Mouse (Mus musculus): ENCODE data around the gene Schip1. TPM values are rescaled to one million over a fixed set of nuclear protein-coding genes. Genes with fewer than 3 reads are reported as not detected.
A peak's percentile ranks its signal among the peaks of the same experiment; 100 is the strongest.

Schip1 gene
- polyA plus RNA-seq, 1 experiment from 2014 or later: 188 TPM

GRCm38 (mm10) chr3:68101343-68101742, 36.7 kb downstream of the Schip1 start:
- Histone ChIP-seq H3K4me2 (ENCODE audit: low read depth, low read length) (no peak overlapping the region), H3K27ac (ENCODE audit: low read depth, low read length) (no peak overlapping the region), H3K4me3 (ENCODE audit: low read depth, low read length) (no peak overlapping the region), H3K9ac (replicated peaks; ENCODE audit: low read depth, low read length) (no peak overlapping the region), H3K27me3 (ENCODE audit: control insufficient read depth, insufficient read depth, low read length) (no peaks in the 10 kb centered on the region), H3K36me3 (ENCODE audit: control insufficient read depth, insufficient read depth, low read length) (no peaks in the 10 kb centered on the region), H3K4me1 (ENCODE audit: control insufficient read depth, insufficient read depth, low read length) (peaks cover 11% of the 10 kb centered on the region), H3K9me3 (ENCODE audit: control insufficient read depth, low read length) (no peaks in the 10 kb centered on the region)
- no peak for ATAC-seq (ENCODE audit: low read depth)
- WGBS: 77% methylated on average over 4 of the region's 4 CpGs

GRCm38 (mm10) chr3:68105081-68105685, 40.6 kb downstream of the Schip1 start:
- H3K4me2 ChIP-seq (ENCODE audit: low read depth, low read length): no peak overlapping the region
- WGBS: 26% methylated on average over 2 of the region's 2 CpGs
- H3K27me3 ChIP-seq (ENCODE audit: control insufficient read depth, insufficient read depth, low read length): no peaks in the 10 kb centered on the region
- no peak overlapping the region for H3K9ac ChIP-seq (replicated peaks; ENCODE audit: low read depth, low read length)
- no peaks in the 10 kb centered on the region for H3K9me3 ChIP-seq (ENCODE audit: control insufficient read depth, low read length)
- no peak overlapping the region for H3K4me3 ChIP-seq (ENCODE audit: low read depth, low read length)
- ATAC-seq (ENCODE audit: low read depth): peak; percentile 80; the same call in 1 of the 2 replicates
- peaks cover 11% of the 10 kb centered on the region for H3K4me1 ChIP-seq (ENCODE audit: control insufficient read depth, insufficient read depth, low read length)
- no peaks in the 10 kb centered on the region for H3K36me3 ChIP-seq (ENCODE audit: control insufficient read depth, insufficient read depth, low read length)
- no peak overlapping the region for H3K27ac ChIP-seq (ENCODE audit: low read depth, low read length)

GRCm38 (mm10) chr3:68121338-68121737, 56.7 kb downstream of the Schip1 start:
- WGBS: 58% methylated on average over 5 of the region's 5 CpGs

GRCm38 (mm10) chr3:68126284-68126856, 61.8 kb downstream of the Schip1 start:
- Histone ChIP-seq H3K27ac (ENCODE audit: low read depth, low read length) (no peak overlapping the region), H3K9me3 (ENCODE audit: control insufficient read depth, low read length) (no peaks in the 10 kb centered on the region), H3K4me3 (ENCODE audit: low read depth, low read length) (no peak overlapping the region), H3K36me3 (ENCODE audit: control insufficient read depth, insufficient read depth, low read length) (no peaks in the 10 kb centered on the region), H3K27me3 (ENCODE audit: control insufficient read depth, insufficient read depth, low read length) (no peaks in the 10 kb centered on the region), H3K4me1 (ENCODE audit: control insufficient read depth, insufficient read depth, low read length) (no peaks in the 10 kb centered on the region), H3K9ac (replicated peaks; ENCODE audit: low read depth, low read length) (no peak overlapping the region), H3K4me2 (ENCODE audit: low read depth, low read length) (no peak overlapping the region)
- 29% methylated on average over 6 of the region's 6 CpGs for WGBS
- ATAC-seq (ENCODE audit: low read depth): no peak

More at GRCm38 (mm10) chr3:68121338-68121737, 56.7 kb downstream of the Schip1 start:
- no peak overlapping the region for H3K9ac ChIP-seq (replicated peaks; ENCODE audit: low read depth, low read length)
- no peak for ATAC-seq (ENCODE audit: low read depth)
- no peak overlapping the region for H3K4me3 ChIP-seq (ENCODE audit: low read depth, low read length)
- no peak overlapping the region for H3K27ac ChIP-seq (ENCODE audit: low read depth, low read length)
- H3K36me3 ChIP-seq (ENCODE audit: control insufficient read depth, insufficient read depth, low read length): no peaks in the 10 kb centered on the region
- H3K9me3 ChIP-seq (ENCODE audit: control insufficient read depth, low read length): no peaks in the 10 kb centered on the region
- H3K27me3 ChIP-seq (ENCODE audit: control insufficient read depth, insufficient read depth, low read length): no peaks in the 10 kb centered on the region
- no peaks in the 10 kb centered on the region for H3K4me1 ChIP-seq (ENCODE audit: control insufficient read depth, insufficient read depth, low read length)
- H3K4me2 ChIP-seq (ENCODE audit: low read depth, low read length): no peak overlapping the region

GRCm38 (mm10) chr3:68130386-68130785, 65.8 kb downstream of the Schip1 start:
- 92% methylated on average over 1 of the region's 1 CpGs for WGBS
- Histone ChIP-seq H3K4me1 (ENCODE audit: control insufficient read depth, insufficient read depth, low read length) (no peaks in the 10 kb centered on the region), H3K9ac (replicated peaks; ENCODE audit: low read depth, low read length) (no peak overlapping the region), H3K4me3 (ENCODE audit: low read depth, low read length) (no peak overlapping the region), H3K27ac (ENCODE audit: low read depth, low read length) (no peak overlapping the region), H3K4me2 (ENCODE audit: low read depth, low read length) (no peak overlapping the region), H3K27me3 (ENCODE audit: control insufficient read depth, insufficient read depth, low read length) (no peaks in the 10 kb centered on the region), H3K9me3 (ENCODE audit: control insufficient read depth, low read length) (no peaks in the 10 kb centered on the region), H3K36me3 (ENCODE audit: control insufficient read depth, insufficient read depth, low read length) (no peaks in the 10 kb centered on the region)
- ATAC-seq (ENCODE audit: low read depth): no peak

GRCm38 (mm10) chr3:68138833-68139627, 74.4 kb downstream of the Schip1 start:
- Histone ChIP-seq H3K27ac (ENCODE audit: low read depth, low read length) (no peak overlapping the region), H3K36me3 (ENCODE audit: control insufficient read depth, insufficient read depth, low read length) (no peaks in the 10 kb centered on the region), H3K4me3 (ENCODE audit: low read depth, low read length) (no peak overlapping the region), H3K27me3 (ENCODE audit: control insufficient read depth, insufficient read depth, low read length) (no peaks in the 10 kb centered on the region), H3K9me3 (ENCODE audit: control insufficient read depth, low read length) (no peaks in the 10 kb centered on the region), H3K4me1 (ENCODE audit: control insufficient read depth, insufficient read depth, low read length) (no peaks in the 10 kb centered on the region), H3K9ac (replicated peaks; ENCODE audit: low read depth, low read length) (no peak overlapping the region), H3K4me2 (ENCODE audit: low read depth, low read length) (no peak overlapping the region)
- WGBS: 46% methylated on average over 5 of the region's 5 CpGs
- ATAC-seq (ENCODE audit: low read depth): no peak

- Histone ChIP-seq H3K36me3 (ENCODE audit: control insufficient read depth, insufficient read depth, low read length) (no peaks in the 10 kb centered on the region), H3K27ac (ENCODE audit: low read depth, low read length) (no peak overlapping the region), H3K27me3 (ENCODE audit: control insufficient read depth, insufficient read depth, low read length) (no peaks in the 10 kb centered on the region), H3K4me3 (ENCODE audit: low read depth, low read length) (no peak overlapping the region), H3K9me3 (ENCODE audit: control insufficient read depth, low read length) (no peaks in the 10 kb centered on the region), H3K9ac (replicated peaks; ENCODE audit: low read depth, low read length) (no peak overlapping the region), H3K4me2 (ENCODE audit: low read depth, low read length) (no peak overlapping the region), H3K4me1 (ENCODE audit: control insufficient read depth, insufficient read depth, low read length) (no peaks in the 10 kb centered on the region)
- ATAC-seq (ENCODE audit: low read depth): no peak
- WGBS: 79% methylated on average over 8 of the region's 8 CpGs
These were observed 86.1 kb downstream of the Schip1 start for GRCm38 (mm10) chr3:68150688-68151087.

- Histone ChIP-seq H3K4me2 (ENCODE audit: low read depth, low read length) (no peak overlapping the region), H3K4me3 (ENCODE audit: low read depth, low read length) (no peak overlapping the region)
- 91% methylated on average over 1 of the region's 1 CpGs for WGBS
These were observed 95.6 kb downstream of the Schip1 start for GRCm38 (mm10) chr3:68160175-68160574.

GRCm38 (mm10) chr3:68160760-68161159, 96.2 kb downstream of the Schip1 start:
- Histone ChIP-seq H3K9me3 (ENCODE audit: control insufficient read depth, low read length) (no peaks in the 10 kb centered on the region), H3K4me1 (ENCODE audit: control insufficient read depth, insufficient read depth, low read length) (0 out of 2 replicates have a peak, but pooled peaks cover 3% of the 10 kb centered on the region), H3K27me3 (ENCODE audit: control insufficient read depth, insufficient read depth, low read length) (no peaks in the 10 kb centered on the region), H3K4me2 (ENCODE audit: low read depth, low read length) (no peak overlapping the region), H3K4me3 (ENCODE audit: low read depth, low read length) (no peak overlapping the region), H3K36me3 (ENCODE audit: control insufficient read depth, insufficient read depth, low read length) (no peaks in the 10 kb centered on the region), H3K9ac (replicated peaks; ENCODE audit: low read depth, low read length) (no peak overlapping the region), H3K27ac (ENCODE audit: low read depth, low read length) (no peak overlapping the region)
- 81% methylated on average over 3 of the region's 3 CpGs for WGBS
- no peak for ATAC-seq (ENCODE audit: low read depth)

More at GRCm38 (mm10) chr3:68160175-68160574, 95.6 kb downstream of the Schip1 start:
- Histone ChIP-seq H3K9me3 (ENCODE audit: control insufficient read depth, low read length) (no peaks in the 10 kb centered on the region), H3K36me3 (ENCODE audit: control insufficient read depth, insufficient read depth, low read length) (no peaks in the 10 kb centered on the region), H3K27ac (ENCODE audit: low read depth, low read length) (no peak overlapping the region), H3K4me1 (ENCODE audit: control insufficient read depth, insufficient read depth, low read length) (0 out of 2 replicates have a peak, but pooled peaks cover 3% of the 10 kb centered on the region), H3K9ac (replicated peaks; ENCODE audit: low read depth, low read length) (no peak overlapping the region), H3K27me3 (ENCODE audit: control insufficient read depth, insufficient read depth, low read length) (no peaks in the 10 kb centered on the region)
- ATAC-seq (ENCODE audit: low read depth): no peak
